Mouse (Mus musculus) G1E-ER4 (cell line): ENCODE data around the gene Slc50a1. TPM values are rescaled to one million over a fixed set of nuclear protein-coding genes. Genes with fewer than 3 reads are reported as not detected.

ENCODE experiments used
- GATA1 ChIP-seq: IDR thresholded peaks from one replicate; pipeline ENCODE4 v1.8.0; 2012; ENCODE audit warnings: low read length, inconsistent platforms
- polyA plus RNA-seq: library from polyadenylated mRNA; stranded (reverse); fragments of >175 nt; gene quantifications from 2 replicates; pipeline ENCODE4 v1.2.3, GENCODE M21; 2012

The Slc50a1 gene
- polyA plus RNA-seq, 1 experiment, result not detected

DNA sequence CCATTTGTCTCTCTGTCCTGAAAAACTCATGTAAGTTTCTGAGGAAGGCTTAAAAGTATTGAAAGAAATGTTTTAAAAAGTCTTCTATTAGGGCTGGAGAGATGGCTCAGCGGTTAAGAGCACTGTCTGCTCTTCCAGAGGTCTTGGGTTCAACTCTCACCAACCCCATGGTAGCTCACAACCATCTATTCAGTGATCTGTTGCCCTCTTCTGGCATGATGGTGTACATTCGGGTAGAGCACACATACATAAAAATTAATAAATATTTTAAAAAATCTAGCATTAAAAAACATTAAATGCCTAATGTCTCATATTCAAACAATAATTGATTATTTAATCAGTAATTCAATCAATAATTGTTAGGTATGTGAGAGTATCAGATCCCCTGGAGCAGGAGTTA is 30.1 kb upstream of the Slc50a1 start:
- TF ChIP-seq GATA1, result no peak

DNA sequence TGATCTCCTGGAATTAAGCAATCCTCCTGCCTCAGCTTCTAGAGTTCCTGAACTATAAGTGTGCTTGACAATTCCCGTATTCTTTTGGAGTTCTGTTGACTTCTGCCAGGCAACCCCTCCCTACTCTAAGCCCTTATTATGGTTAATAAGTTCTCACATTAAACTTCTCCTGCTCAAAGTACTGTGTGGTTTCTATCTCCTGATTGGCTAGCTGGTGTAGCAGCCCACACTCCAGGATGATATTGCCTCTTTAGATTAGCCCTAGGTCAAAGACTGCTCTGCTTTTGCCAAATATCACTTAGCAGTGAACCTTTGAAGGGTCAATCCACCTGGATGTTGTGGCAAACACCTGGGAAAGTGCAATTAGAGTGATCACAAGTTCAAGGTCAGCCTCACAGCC is 29.7 kb upstream of the Slc50a1 start:
- TF ChIP-seq GATA1, result no peak

GRCm38 (mm10) chr3:89299499-89299898 is 29.1 kb upstream of the Slc50a1 start:
- TF ChIP-seq GATA1, result no peak

DNA sequence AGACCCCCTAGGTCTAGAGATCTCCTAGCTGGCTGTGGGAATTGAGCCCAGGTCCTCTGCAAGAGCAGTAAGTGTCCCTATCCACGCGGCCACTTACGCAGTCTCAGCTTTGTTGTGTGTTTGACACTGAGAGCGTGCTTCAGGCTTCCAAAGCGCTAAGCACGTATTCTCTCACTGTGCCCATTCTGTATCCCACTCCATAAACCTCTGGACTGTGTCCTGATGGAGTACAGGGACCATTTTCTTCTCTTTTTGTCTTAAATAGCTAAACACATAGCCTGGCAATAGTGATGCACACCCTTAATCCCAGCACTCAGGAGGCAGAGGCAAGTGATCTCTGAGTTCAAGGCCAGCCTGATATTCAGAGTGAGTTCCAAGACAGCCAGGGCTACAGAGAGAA is 28.5 kb upstream of the Slc50a1 start:
- TF ChIP-seq GATA1, result no peak

DNA sequence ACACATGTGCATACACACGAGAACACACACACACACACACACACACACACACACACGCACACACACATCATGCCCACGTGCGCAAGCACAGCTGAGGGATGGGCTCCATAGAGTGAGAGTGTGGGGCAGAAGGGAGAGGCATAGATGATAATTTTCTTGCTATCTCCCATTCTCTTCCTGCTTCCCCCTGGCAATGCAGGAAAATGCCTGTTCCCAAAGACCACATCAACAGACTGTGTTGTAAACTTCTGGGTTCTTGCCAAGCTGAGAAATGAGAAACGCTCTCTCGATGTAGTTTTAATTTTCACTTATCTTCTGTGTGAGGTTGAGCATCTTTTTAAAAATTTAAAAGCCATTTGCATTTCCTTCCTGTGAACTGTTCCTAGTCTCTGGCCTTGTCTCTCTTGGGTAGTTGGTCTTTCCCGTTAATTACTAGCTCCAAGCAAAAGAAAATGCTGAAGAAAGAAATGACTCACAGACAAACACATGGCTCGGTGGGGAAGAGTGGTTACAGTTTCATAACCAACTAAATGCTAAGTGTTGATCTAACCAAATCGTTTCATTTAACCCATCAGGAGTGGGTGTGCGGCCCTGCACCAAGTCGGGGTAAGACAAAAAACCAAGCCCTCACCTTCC is 26.5 kb upstream of the Slc50a1 start:
- TF ChIP-seq GATA1, result no peak

GRCm38 (mm10) chr3:89295685-89296230 is 25.4 kb upstream of the Slc50a1 start:
- no peak for TF ChIP-seq GATA1

DNA sequence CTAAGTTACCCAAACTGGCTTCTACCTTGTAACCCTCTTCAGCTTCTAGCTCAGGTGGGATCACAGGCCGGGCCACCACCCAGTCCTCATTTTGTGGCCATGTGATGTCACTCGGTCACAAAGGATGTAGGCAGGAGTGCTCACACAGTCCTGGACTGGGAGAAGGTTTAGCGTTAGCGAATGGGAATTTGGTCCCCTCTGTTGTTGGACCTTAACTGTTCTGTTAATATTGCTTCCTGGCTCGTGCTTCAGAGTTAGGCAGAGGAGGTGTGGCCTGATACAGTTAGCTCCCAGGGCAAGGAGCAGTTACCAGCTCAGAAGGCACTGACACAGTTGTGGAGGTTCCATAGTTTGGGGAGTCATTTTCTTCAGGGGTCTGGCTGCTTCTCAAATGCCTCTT is 23.8 kb upstream of the Slc50a1 start:
- no peak for TF ChIP-seq GATA1

GRCm38 (mm10) chr3:89293247-89293918 is 23.0 kb upstream of the Slc50a1 start:
- no peak for TF ChIP-seq GATA1

DNA sequence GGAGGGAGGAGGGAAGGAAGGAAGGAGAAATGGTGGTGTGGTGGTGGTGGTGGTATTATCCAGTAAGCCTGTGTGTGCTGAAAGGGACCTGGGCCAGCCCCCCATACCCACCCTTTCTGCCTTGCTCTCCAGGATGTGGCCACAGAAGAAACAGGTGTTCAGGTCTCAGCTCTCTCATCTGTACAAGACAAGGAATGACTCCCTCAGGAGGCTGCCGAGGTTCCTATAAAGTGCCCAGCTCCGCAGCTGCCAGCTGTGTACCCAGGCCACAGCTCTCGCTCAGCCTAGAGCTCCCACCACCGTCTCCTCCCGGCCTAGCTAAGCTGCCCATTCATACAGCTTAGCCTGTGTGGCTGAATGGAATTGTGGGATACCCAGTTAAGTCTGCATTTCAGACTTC is 21.9 kb upstream of the Slc50a1 start:
- no peak for TF ChIP-seq GATA1

DNA sequence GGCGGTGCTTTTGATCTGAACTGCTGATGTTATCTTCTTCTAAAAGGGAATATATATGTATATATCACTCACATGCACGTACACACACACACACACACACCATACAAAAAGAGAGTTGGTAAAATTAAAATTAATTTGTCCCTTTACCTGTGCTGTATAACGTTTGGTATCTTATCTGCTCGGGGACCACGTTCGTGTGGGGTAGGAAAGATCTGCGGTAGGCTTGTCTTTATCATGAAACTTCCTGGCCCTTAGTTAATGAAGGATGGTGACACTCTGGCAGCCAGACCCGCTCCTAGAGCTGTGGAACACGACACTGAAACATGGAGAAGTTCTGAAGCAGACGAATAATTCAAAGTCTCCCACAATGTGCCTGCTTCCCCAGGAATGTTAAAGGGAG is 21.5 kb upstream of the Slc50a1 start:
- no peak for TF ChIP-seq GATA1

GRCm38 (mm10) chr3:89288503-89288928 is 18.1 kb upstream of the Slc50a1 start:
- TF ChIP-seq GATA1, result no peak

- TF ChIP-seq GATA1, result no peak
Measured at GRCm38 (mm10) chr3:89287286-89287685, 16.9 kb upstream of the Slc50a1 start.

- TF ChIP-seq GATA1, result no peak
Measured at GRCm38 (mm10) chr3:89285526-89285925, 15.2 kb upstream of the Slc50a1 start.

GRCm38 (mm10) chr3:89284261-89284660 is 13.9 kb upstream of the Slc50a1 start:
- TF ChIP-seq GATA1, result no peak

DNA sequence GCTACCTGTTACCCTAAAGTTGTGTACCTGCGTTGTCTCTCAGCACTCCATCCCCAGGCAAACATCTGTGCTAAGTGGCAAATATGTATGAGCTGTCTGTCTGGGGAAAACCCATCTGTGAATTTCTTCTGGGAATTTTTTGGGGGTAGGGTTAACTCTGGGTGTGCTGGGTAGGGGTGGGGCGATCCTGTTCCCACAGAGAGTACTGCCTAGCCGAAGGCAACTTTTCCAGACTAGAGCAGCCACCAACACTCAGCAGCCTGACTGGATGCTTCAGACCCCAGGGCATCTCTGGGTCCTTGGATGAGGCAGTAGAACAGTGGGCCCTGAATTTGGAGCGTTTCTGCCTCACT is 11.9 kb upstream of the Slc50a1 start:
- TF ChIP-seq GATA1, result no peak

DNA sequence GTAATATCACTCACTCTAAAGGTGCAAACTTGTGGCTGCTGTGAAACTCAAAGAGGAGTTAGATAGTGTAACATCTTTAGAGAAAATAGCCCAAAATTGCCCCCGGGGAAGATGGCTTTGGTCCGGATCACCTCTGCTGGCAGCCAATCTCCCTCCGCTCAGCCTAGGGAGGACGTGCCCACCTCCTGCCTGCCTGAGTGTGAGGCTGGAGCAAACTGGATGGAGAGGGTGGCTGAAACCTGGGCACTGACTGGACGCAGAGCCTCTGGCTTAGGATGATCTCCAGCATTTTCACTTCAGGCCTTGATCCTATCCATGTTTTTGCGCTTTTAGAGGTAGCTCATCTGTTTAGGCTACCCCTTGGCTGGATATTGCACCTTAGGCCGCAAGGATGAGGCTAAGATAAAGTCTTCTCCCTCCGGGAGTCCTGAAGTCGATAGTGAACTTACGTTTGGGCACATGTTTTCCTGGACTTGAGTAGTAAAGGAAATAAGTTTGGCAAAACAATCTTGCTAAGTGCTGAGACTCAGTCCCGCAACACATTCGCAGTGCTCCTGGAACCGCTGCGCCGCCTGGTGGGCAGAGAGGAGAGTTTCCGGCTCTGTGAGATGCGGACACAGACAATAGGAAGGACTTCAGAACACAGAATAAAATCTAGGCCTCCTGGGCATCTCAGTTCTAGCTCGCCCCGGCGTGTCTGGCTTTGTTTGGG is 11.4 kb upstream of the Slc50a1 start:
- TF ChIP-seq GATA1, result no peak
